ENCODE assay signal across 9 mouse cellular contexts in genomic region chr17:29514435-29514834, GRCm38 (mm10). TPM values are rescaled to one million over a fixed set of nuclear protein-coding genes. Genes with fewer than 3 reads are reported as not detected.
DNase-seq lines count a peak whose midpoint lies in the region; ATAC-seq and TF ChIP-seq lines count a peak whose summit lies in the region.
"Had no signal": no experiment of that assay in that cellular context is flagged by ENCODE, and none has a peak within 500 bp of the region (broad histone marks: within the 10 kb centered on the region; RNA-seq: fewer than 3 reads in every experiment).

No protein-coding gene starts in this region.

- 0 out of 2 replicates have a peak, but pooled peaks have one; percentile 21 for TF ChIP-seq EP300 in CH12.LX (IDR thresholded peaks at IDR 0.05; ENCODE audit: low read length)

- H3K9me3 ChIP-seq in CH12.LX (replicated peaks; ENCODE audit: low read length) = peaks cover 4% of the 10 kb centered on the region
- no peaks in the 10 kb centered on the region for H3K9me3 ChIP-seq in lung, embryonic 14.5 days (ENCODE audit: low read depth, low read length)

- peak; percentile 52; the same call in 1 of the 2 replicates for ATAC-seq in lung, embryonic 14.5 days (ENCODE audit: insufficient read depth)

- 1% methylated on average over 11 of the region's 11 CpGs for WGBS in lung, embryonic 14.5 days

- H3K27ac ChIP-seq in CH12.LX (ENCODE audit: insufficient read depth, low read depth) = no peak overlapping the region
- no peak overlapping the region for H3K27ac ChIP-seq in bone marrow macrophage, adult 2 months (ENCODE audit: insufficient read depth, low read depth, low read length)
- H3K27ac ChIP-seq in embryonic fibroblast, embryonic 13.5 days (ENCODE audit: insufficient read depth, low read length) = no peak overlapping the region
- no peak overlapping the region for H3K27ac ChIP-seq in layer of hippocampus, adult 2 months
- H3K27ac ChIP-seq in lung, embryonic 14.5 days (ENCODE audit: low read depth) = no peak overlapping the region

- no peak overlapping the region for H3K4me3 ChIP-seq in CH12.LX (replicated peaks in 1 of 3; ENCODE audit: low read depth in 2 of 3, low read length in 2 of 3, poor library complexity in 1 of 3)
- no peak overlapping the region for H3K4me3 ChIP-seq in bone marrow macrophage, adult 2 months (ENCODE audit: insufficient read depth, low read length)
- no peak overlapping the region for H3K4me3 ChIP-seq in embryonic fibroblast, embryonic 13.5 days (ENCODE audit: insufficient read depth, low read length)
- no peak overlapping the region for H3K4me3 ChIP-seq in layer of hippocampus, adult 2 months
- H3K4me3 ChIP-seq in lung, embryonic 14.5 days (ENCODE audit: low read depth, low read length) = no peak overlapping the region

- H3K27me3 ChIP-seq in CH12.LX (replicated peaks) = no peaks in the 10 kb centered on the region
- no peaks in the 10 kb centered on the region for H3K27me3 ChIP-seq in lung, embryonic 14.5 days (ENCODE audit: insufficient read depth, low read length)

- no peaks in the 10 kb centered on the region for H3K79me2 ChIP-seq in CH12.LX (replicated peaks; ENCODE audit: control insufficient read depth, extremely low read depth, insufficient read depth, poor library complexity, severe bottlenecking)

- peak; percentile 85 for DNase-seq in CH12.LX (ENCODE audit: extremely low read depth)
- DNase-seq in heart, postnatal 10 days = peak; percentile 87 to 90
- peak; percentile 79 to 85 for DNase-seq in layer of hippocampus, adult 2 months (ENCODE audit: low spot score in 2 of 2)
- peak; percentile 95 for DNase-seq in lung, embryonic 14.5 days
- DNase-seq in ovary, postnatal 14 days (ENCODE audit: low spot score) = peak; percentile 80
- DNase-seq in thymus, postnatal 10 days (ENCODE audit: low spot score in 2 of 2) = peak; percentile 29 to 75

- TF ChIP-seq CTCF in CH12.LX (conservative IDR thresholded peaks at IDR 0.05 in 1 of 2, IDR thresholded peaks at IDR 0.05 in 1 of 2; ENCODE audit: low read depth in 2 of 2, low read length in 2 of 2) = peak; percentile 91 to 98
- TF ChIP-seq CTCF in bone marrow macrophage, adult 2 months (IDR thresholded peaks at IDR 0.05; ENCODE audit: low read depth, low read length) = peak; percentile 77
- TF ChIP-seq CTCF in embryonic fibroblast, embryonic 13.5 days (IDR thresholded peaks at IDR 0.05; ENCODE audit: borderline replicate concordance, insufficient read depth, low read length) = peak; percentile 16; the same call in 1 of the 2 replicates
- TF ChIP-seq CTCF in layer of hippocampus, adult 2 months (conservative IDR thresholded peaks at IDR 0.05) = peak; percentile 99
- peak; percentile 94 for TF ChIP-seq CTCF in lung, embryonic 14.5 days (IDR thresholded peaks at IDR 0.05; ENCODE audit: low read depth)

- no peaks in the 10 kb centered on the region for H3K36me3 ChIP-seq in CH12.LX (replicated peaks in 1 of 2; ENCODE audit: control insufficient read depth in 1 of 2, insufficient read depth in 1 of 2, low read length in 1 of 2)
- no peaks in the 10 kb centered on the region for H3K36me3 ChIP-seq in lung, embryonic 14.5 days (ENCODE audit: insufficient read depth)

- H3K9ac ChIP-seq in CH12.LX (ENCODE audit: insufficient read depth, low read depth) = peak overlapping the region; percentile 12; the same call in 1 of the 2 replicates
- H3K9ac ChIP-seq in lung, embryonic 14.5 days = no peak overlapping the region

- 0 out of 2 replicates have a peak, but pooled peaks have one; percentile 19 for TF ChIP-seq POLR2A in CH12.LX (IDR thresholded peaks at IDR 0.05; ENCODE audit: low read depth, low read length)
- TF ChIP-seq POLR2A in bone marrow macrophage, adult 2 months (IDR thresholded peaks at IDR 0.05; ENCODE audit: borderline replicate concordance, low read depth, low read length) = no peak
- no peak for TF ChIP-seq POLR2A in embryonic fibroblast, embryonic 13.5 days (IDR thresholded peaks at IDR 0.05; ENCODE audit: low read depth, low read length)

- in situ Hi-C loops in CH12.LX (cut with MboI; ENCODE audit: low pct_ligation_motif_present, low pct_unique_long_range_greater_than_20kb, low sequenced_read_pairs) = loop anchor here (5.0 kb wide), 2 partner anchors 252 to 337 kb away; partner anchors contain the start of gene Ppil1

- dilution Hi-C loops in CH12.LX (cut with MboI; ENCODE audit: extremely low pct_ligation_motif_present, extremely low pct_unique_long_range_greater_than_20kb, low sequenced_read_pairs) = no loop called here

- intact Hi-C loops in heart, postnatal 10 days (cut with DNase I) = loop anchor here (1.0 to 5.0 kb wide), 2 partner anchors 133 to 247 kb away; partner anchors contain the start of gene BC004004

- peak; percentile 99 for TF ChIP-seq RAD21 in CH12.LX (IDR thresholded peaks at IDR 0.05; ENCODE audit: low read depth, low read length)

- peak overlapping the region; percentile 49; the same call in 1 of the 2 replicates for H3K4me2 ChIP-seq in CH12.LX (ENCODE audit: insufficient read depth, low read depth, poor library complexity, severe bottlenecking)
- H3K4me2 ChIP-seq in lung, embryonic 14.5 days = no peak overlapping the region

- H3K4me1 ChIP-seq in CH12.LX (ENCODE audit: control insufficient read depth in 1 of 2, insufficient read depth in 2 of 2) = peaks cover 12 to 42% of the 10 kb centered on the region in 2 experiments
- H3K4me1 ChIP-seq in bone marrow macrophage, adult 2 months (ENCODE audit: control insufficient read depth, insufficient read depth, low read length) = 0 out of 2 replicates have a peak, but pooled peaks cover 2% of the 10 kb centered on the region
- H3K4me1 ChIP-seq in embryonic fibroblast, embryonic 13.5 days (ENCODE audit: control insufficient read depth, insufficient read depth, low read length) = no peaks in the 10 kb centered on the region
- no peaks in the 10 kb centered on the region for H3K4me1 ChIP-seq in lung, embryonic 14.5 days (ENCODE audit: insufficient read depth)

TF ChIP-seq in CH12.LX, 34 proteins besides CTCF, POLR2A, EP300 and RAD21 (continues in another document):
- TF ChIP-seq CHD2 (IDR thresholded peaks at IDR 0.05; ENCODE audit: low read length) (no peak), MAZ (IDR thresholded peaks at IDR 0.05; ENCODE audit: low read depth, low read length) (no peak), RCOR1 (conservative IDR thresholded peaks at IDR 0.05; ENCODE audit: low read depth, low read length) (no peak), GABPA (IDR thresholded peaks at IDR 0.05; ENCODE audit: insufficient replicate concordance, low read depth, low read length) (no peak), TBP (conservative IDR thresholded peaks at IDR 0.05; ENCODE audit: low read depth, low read length) (no peak), E2F4 (IDR thresholded peaks at IDR 0.05; ENCODE audit: insufficient replicate concordance, low read depth, low read length) (no peak), JUND (conservative IDR thresholded peaks at IDR 0.05; ENCODE audit: low read depth, low read length) (0 out of 2 replicates have a peak, but pooled peaks have one; percentile 6), SIN3A (IDR thresholded peaks at IDR 0.05; ENCODE audit: low read length) (peak; percentile 73; the same call in 1 of the 2 replicates), MAX (IDR thresholded peaks at IDR 0.05; ENCODE audit: low read length) (peak; percentile 39; the same call in 1 of the 2 replicates), USF2 (conservative IDR thresholded peaks at IDR 0.05; ENCODE audit: low read depth, low read length) (no peak), HCFC1 (IDR thresholded peaks at IDR 0.05; ENCODE audit: low read depth, low read length) (no peak), ZKSCAN1 (IDR thresholded peaks at IDR 0.05; ENCODE audit: borderline replicate concordance, low read depth, low read length) (no peak), TCF12 (IDR thresholded peaks at IDR 0.05; ENCODE audit: low read depth, low read length) (no peak)

RNA-seq across cellular contexts. Expression of gene Pim1, which starts 23.9 kb away (rescaled TPM):
- total RNA-seq in CH12.LX (2012; rRNA removed) (141 and 178 TPM in 2 replicates), CH12.LX (2014; rRNA removed) (72.7 and 75.8 TPM in 2 replicates)
- 121 and 133 TPM in 2 replicates for polyA plus RNA-seq in CH12.LX (2012; ENCODE audit: insufficient read length, low read depth)
- polyA plus RNA-seq in bone marrow macrophage, adult 2 months (2012; ENCODE audit: insufficient read depth, insufficient read length, missing spikeins) = 84.5 and 85.2 TPM in 2 replicates
- polyA plus RNA-seq in embryonic fibroblast, embryonic 13.5 days (2011; ENCODE audit: insufficient read length, low read depth, missing spikeins) = 27.5 and 30.7 TPM in 2 replicates
- 10 to 100 TPM; 40.6 to 51.5 TPM for total RNA-seq in heart, postnatal 10 days (2021)
- total RNA-seq in layer of hippocampus, adult 2 months (2021) = 1 to 10 TPM; 4.2 to 5.6 TPM
- polyA plus RNA-seq in lung, embryonic 14.5 days (2014; fragmentation: Nextera tagmentation; extraction: Ambion mirVana) = 14.1 and 16.0 TPM in 2 replicates

RNA-seq across cellular contexts. Expression of gene Gm17657, which starts 35.0 kb away (rescaled TPM):
- total RNA-seq in CH12.LX (2012; rRNA removed) (0.21 and 0.50 TPM in 2 replicates), CH12.LX (2014; rRNA removed) (not detected in 2 replicates)
- polyA plus RNA-seq in CH12.LX (2012; ENCODE audit: insufficient read length, low read depth) = 0.16 and 0.20 TPM in 2 replicates
- polyA plus RNA-seq in bone marrow macrophage, adult 2 months (2012; ENCODE audit: insufficient read depth, insufficient read length, missing spikeins) = not detected in 2 replicates
- not detected in 2 replicates for polyA plus RNA-seq in embryonic fibroblast, embryonic 13.5 days (2011; ENCODE audit: insufficient read length, low read depth, missing spikeins)
- not detected for total RNA-seq in heart, postnatal 10 days (2021)
- total RNA-seq in layer of hippocampus, adult 2 months (2021) = not detected
- not detected in 2 replicates for polyA plus RNA-seq in lung, embryonic 14.5 days (2014; fragmentation: Nextera tagmentation; extraction: Ambion mirVana)
- polyA plus RNA-seq: heart, embryonic 16.5 days had no signal

RNA-seq across cellular contexts. Expression of gene Tbc1d22b, which starts 35.1 kb away (rescaled TPM):
- total RNA-seq in CH12.LX (2012; rRNA removed) (6.6 and 7.3 TPM in 2 replicates), CH12.LX (2014; rRNA removed) (3.1 and 3.8 TPM in 2 replicates)
- 13.4 and 17.3 TPM in 2 replicates for polyA plus RNA-seq in CH12.LX (2012; ENCODE audit: insufficient read length, low read depth)
- 10.3 and 10.8 TPM in 2 replicates for polyA plus RNA-seq in bone marrow macrophage, adult 2 months (2012; ENCODE audit: insufficient read depth, insufficient read length, missing spikeins)
- polyA plus RNA-seq in embryonic fibroblast, embryonic 13.5 days (2011; ENCODE audit: insufficient read length, low read depth, missing spikeins) = 10.7 and 13.6 TPM in 2 replicates
- total RNA-seq in heart, postnatal 10 days (2021) = 10 to 100 TPM; 15.4 to 16.2 TPM
- total RNA-seq in layer of hippocampus, adult 2 months (2021) = 10 to 100 TPM; 39.8 to 41.7 TPM
- polyA plus RNA-seq in lung, embryonic 14.5 days (2014; fragmentation: Nextera tagmentation; extraction: Ambion mirVana) = 17.4 TPM in 2 replicates

RNA-seq across cellular contexts. Expression of gene Tmem217, which starts 37.8 kb away (rescaled TPM):
- 0.76 and 0.97 TPM in 2 replicates for total RNA-seq in CH12.LX (2012; rRNA removed)
- not detected in 2 replicates for total RNA-seq in CH12.LX (2014; rRNA removed)
- 0.26 TPM in 1 of 2 replicates, not detected in the other for polyA plus RNA-seq in CH12.LX (2012; ENCODE audit: insufficient read length, low read depth)
- polyA plus RNA-seq in bone marrow macrophage, adult 2 months (2012; ENCODE audit: insufficient read depth, insufficient read length, missing spikeins) = not detected in 2 replicates
- not detected in 2 replicates for polyA plus RNA-seq in embryonic fibroblast, embryonic 13.5 days (2011; ENCODE audit: insufficient read length, low read depth, missing spikeins)
- not detected for total RNA-seq in heart, postnatal 10 days (2021)
- total RNA-seq in layer of hippocampus, adult 2 months (2021) = not detected
- polyA plus RNA-seq in lung, embryonic 14.5 days (2014; fragmentation: Nextera tagmentation; extraction: Ambion mirVana) = 0.43 and 0.46 TPM in 2 replicates

Comparison
In these comparisons a context has a peak if more than half of its experiments do, and no peak if none do; other contexts are left out.
1. CTCF ChIP-seq: peak in every context shown above with its lines; median percentile 99 in layer of hippocampus, adult 2 months; 94 in CH12.LX; 94 in lung, embryonic 14.5 days; 77 in bone marrow macrophage, adult 2 months; 16 in embryonic fibroblast, embryonic 13.5 days.